Mouse (Mus musculus) CH12.LX (cell line): ENCODE results near the gene E130114P18Rik. TPM values are rescaled to one million over a fixed set of nuclear protein-coding genes. Genes with fewer than 3 reads are reported as not detected.

ENCODE experiments used
- DNase-seq: peaks from one replicate; pipeline ENCODE4 v3.0.0-alpha.2; 2013; ENCODE audit errors: extremely low read depth
- H3K27ac ChIP-seq: 2 replicates; pipeline ENCODE4 v1.5.1; 2012; ENCODE audit warnings: low read depth, mild to moderate bottlenecking, control low read depth, moderate library complexity; ENCODE audit not compliant: insufficient read depth
- H3K27me3 ChIP-seq: replicated peaks from 2 replicates; pipeline ENCODE3; 2012; ENCODE audit warnings: inconsistent platforms
- H3K36me3 ChIP-seq, 2 experiments: replicated peaks in 1 of 2; 2 replicates each; pipeline versions ENCODE3 to v1.6.1; 2012; ENCODE audit warnings: inconsistent platforms in 1 of 2, low read length in 1 of 2, mild to moderate bottlenecking in 1 of 2, mixed read lengths in 1 of 2, moderate library complexity in 1 of 2; ENCODE audit not compliant: control insufficient read depth in 1 of 2, insufficient read depth in 1 of 2
- H3K4me1 ChIP-seq, 2 experiments: 2 replicates each; pipeline ENCODE4 v1.6.1; 2012; ENCODE audit warnings: inconsistent platforms in 1 of 2, moderate library complexity in 1 of 2; ENCODE audit not compliant: insufficient read depth in 2 of 2, control insufficient read depth in 1 of 2
- H3K4me2 ChIP-seq: 2 replicates; pipeline ENCODE4 v1.6.1; 2012; ENCODE audit warnings: low read depth, mild to moderate bottlenecking, control low read depth; ENCODE audit not compliant: poor library complexity, insufficient read depth, severe bottlenecking
- H3K4me3 ChIP-seq, 3 experiments: fragments of 150-350 bp in 1 of 3; sonication (generic) in 1 of 3; replicated peaks in 1 of 3; 2 replicates each; pipeline versions ENCODE3 to v1.5.1; 2011 to 2012; ENCODE audit warnings: low read depth in 2 of 3, low read length in 2 of 3, mild to moderate bottlenecking in 2 of 3, moderate library complexity in 2 of 3, control low read depth in 1 of 3, improper control_type of control experiment in 1 of 3, inconsistent platforms in 1 of 3, mixed read lengths in 1 of 3; ENCODE audit not compliant: poor library complexity in 1 of 3
- H3K79me2 ChIP-seq: replicated peaks from 2 replicates; pipeline ENCODE4 v1.6.1; 2012; ENCODE audit warnings: mild to moderate bottlenecking, moderate library complexity; ENCODE audit not compliant: control insufficient read depth, poor library complexity, insufficient read depth, severe bottlenecking; ENCODE audit errors: extremely low read depth
- H3K9ac ChIP-seq: 2 replicates; pipeline ENCODE4 v1.6.1; 2012; ENCODE audit warnings: low read depth, mild to moderate bottlenecking, control low read depth, moderate library complexity; ENCODE audit not compliant: insufficient read depth
- H3K9me3 ChIP-seq: replicated peaks from 2 replicates; pipeline ENCODE3; 2012; ENCODE audit warnings: low read length, inconsistent platforms, mixed read lengths
- CHD1 ChIP-seq: IDR thresholded peaks from 2 replicates; pipeline ENCODE4 v1.6.1; 2012; ENCODE audit warnings: low read depth, low read length, improper control_type of control experiment, inconsistent platforms
- CTCF ChIP-seq, 2 experiments: IDR thresholded peaks in 1 of 2; conservative IDR thresholded peaks in 1 of 2; 2 replicates each; pipeline ENCODE4 v1.5.1; 2011 to 2012; ENCODE audit warnings: low read depth in 2 of 2, low read length in 2 of 2, improper control_type of control experiment in 1 of 2, inconsistent platforms in 1 of 2, mild to moderate bottlenecking in 1 of 2, moderate library complexity in 1 of 2
- E2F4 ChIP-seq: IDR thresholded peaks from 2 replicates; pipeline ENCODE4 v1.6.1; 2011; ENCODE audit warnings: low read depth, low read length, improper control_type of control experiment; ENCODE audit not compliant: insufficient replicate concordance
- ELF1 ChIP-seq: IDR thresholded peaks from 2 replicates; pipeline ENCODE4 v1.6.1; 2014; ENCODE audit warnings: low read depth, mild to moderate bottlenecking, inconsistent platforms, low read length, improper control_type of control experiment
- EP300 ChIP-seq: IDR thresholded peaks from 2 replicates; pipeline ENCODE4 v1.6.1; 2011; ENCODE audit warnings: low read length, improper control_type of control experiment
- GABPA ChIP-seq: IDR thresholded peaks from 2 replicates; pipeline ENCODE4 v1.6.1; 2012; ENCODE audit warnings: low read depth, low read length, improper control_type of control experiment, inconsistent platforms; ENCODE audit not compliant: insufficient replicate concordance
- HCFC1 ChIP-seq: IDR thresholded peaks from 2 replicates; pipeline ENCODE4 v1.6.1; 2012; ENCODE audit warnings: low read depth, mild to moderate bottlenecking, inconsistent platforms, low read length, improper control_type of control experiment
- JUN ChIP-seq: IDR thresholded peaks from 2 replicates; pipeline ENCODE4 v1.6.1; 2011; ENCODE audit warnings: low read depth, mild to moderate bottlenecking, low read length, improper control_type of control experiment, moderate library complexity; ENCODE audit not compliant: insufficient read depth
- JUND ChIP-seq: conservative IDR thresholded peaks from 2 replicates; pipeline ENCODE4 v1.6.1; 2011; ENCODE audit warnings: low read depth, low read length, improper control_type of control experiment
- MAFK ChIP-seq: IDR thresholded peaks from 2 replicates; pipeline ENCODE4 v1.6.1; 2011; ENCODE audit warnings: low read length, improper control_type of control experiment; ENCODE audit not compliant: insufficient replicate concordance
- MAX ChIP-seq: IDR thresholded peaks from 2 replicates; pipeline ENCODE4 v1.6.1; 2011; ENCODE audit warnings: low read length, improper control_type of control experiment
- MAZ ChIP-seq: IDR thresholded peaks from 2 replicates; pipeline ENCODE4 v1.6.1; 2012; ENCODE audit warnings: low read depth, mild to moderate bottlenecking, inconsistent platforms, low read length, improper control_type of control experiment, moderate library complexity
- MEF2A ChIP-seq: IDR thresholded peaks from 2 replicates; pipeline ENCODE4 v1.6.1; 2014; ENCODE audit warnings: low read depth, mild to moderate bottlenecking, inconsistent platforms, low read length, improper control_type of control experiment, borderline replicate concordance
- MXI1 ChIP-seq: IDR thresholded peaks from 2 replicates; pipeline ENCODE4 v1.6.1; 2011; ENCODE audit warnings: mild to moderate bottlenecking, low read depth, low read length, improper control_type of control experiment
- MYC ChIP-seq: IDR thresholded peaks from 2 replicates; pipeline ENCODE4 v1.6.1; 2011; ENCODE audit warnings: low read depth, mild to moderate bottlenecking, improper control_type of control experiment, low read length
- NELFE ChIP-seq: IDR thresholded peaks from 2 replicates; pipeline ENCODE4 v1.6.1; 2011; ENCODE audit warnings: low read depth, low read length, improper control_type of control experiment
- PAX5 ChIP-seq: IDR thresholded peaks from 2 replicates; pipeline ENCODE4 v1.6.1; 2012; ENCODE audit warnings: low read length, inconsistent platforms, mixed read lengths
- POLR2A ChIP-seq: IDR thresholded peaks from 2 replicates; pipeline ENCODE4 v1.6.1; 2011; ENCODE audit warnings: low read depth, mild to moderate bottlenecking, improper control_type of control experiment, low read length
- POLR2AphosphoS2 ChIP-seq: IDR thresholded peaks from 2 replicates; pipeline ENCODE4 v1.6.1; 2011; ENCODE audit warnings: low read depth, low read length, improper control_type of control experiment
- RAD21 ChIP-seq: IDR thresholded peaks from 2 replicates; pipeline ENCODE4 v1.6.1; 2011; ENCODE audit warnings: low read depth, mild to moderate bottlenecking, low read length, improper control_type of control experiment, moderate library complexity
- RCOR1 ChIP-seq: conservative IDR thresholded peaks from 2 replicates; pipeline ENCODE4 v1.6.1; 2012; ENCODE audit warnings: low read depth, mild to moderate bottlenecking, inconsistent platforms, low read length, improper control_type of control experiment
- SIN3A ChIP-seq: IDR thresholded peaks from 2 replicates; pipeline ENCODE4 v1.6.1; 2012; ENCODE audit warnings: low read length, improper control_type of control experiment, inconsistent platforms
- SMC3 ChIP-seq: IDR thresholded peaks from 2 replicates; pipeline ENCODE4 v1.6.1; 2011; ENCODE audit warnings: low read depth, low read length, improper control_type of control experiment
- TBP ChIP-seq: conservative IDR thresholded peaks from 2 replicates; pipeline ENCODE4 v1.6.1; 2011; ENCODE audit warnings: low read depth, low read length, improper control_type of control experiment
- TCF12 ChIP-seq: IDR thresholded peaks from 2 replicates; pipeline ENCODE4 v1.6.1; 2014; ENCODE audit warnings: low read depth, mild to moderate bottlenecking, inconsistent platforms, low read length, improper control_type of control experiment
- ZC3H11A ChIP-seq: IDR thresholded peaks from 2 replicates; pipeline ENCODE4 v1.6.1; 2012; ENCODE audit warnings: low read depth, mild to moderate bottlenecking, inconsistent platforms, low read length, improper control_type of control experiment
- ZKSCAN1 ChIP-seq: IDR thresholded peaks from 2 replicates; pipeline ENCODE4 v1.6.1; 2012; ENCODE audit warnings: low read depth, inconsistent platforms, low read length, improper control_type of control experiment, borderline replicate concordance
- ZMIZ1 ChIP-seq: IDR thresholded peaks from 2 replicates; pipeline ENCODE4 v1.6.1; 2012; ENCODE audit warnings: low read depth, mild to moderate bottlenecking, inconsistent platforms, low read length, improper control_type of control experiment
- ZNF384 ChIP-seq: IDR thresholded peaks from 2 replicates; pipeline ENCODE4 v1.6.1; 2012; ENCODE audit warnings: low read depth, low read length, improper control_type of control experiment, inconsistent platforms
- dilution Hi-C: fragments of 300-500 bp; cut with MboI; formaldehyde crosslinking; loops from 2 replicates; pipeline ENCODE4 v1.14.3; 2020; ENCODE audit warnings: low sequenced_read_pairs; ENCODE audit not compliant: extremely low pct_unique_long_range_greater_than_20kb, extremely low pct_ligation_motif_present
- in situ Hi-C: fragments of 300-500 bp; cut with MboI; formaldehyde crosslinking; loops from 3 replicates; pipeline ENCODE4 v1.14.3; 2019; ENCODE audit warnings: low sequenced_read_pairs, low pct_ligation_motif_present, low pct_unique_long_range_greater_than_20kb, mixed read lengths
- polyA plus RNA-seq: library from polyadenylated mRNA; unstranded; fragments of >175 nt; gene quantifications from 2 replicates; pipeline ENCODE4 v1.2.1, GENCODE M21; 2012; ENCODE audit warnings: low read depth; ENCODE audit not compliant: insufficient read length
- total RNA-seq, 2 experiments: library from RNA; depleted of rRNA; stranded (reverse); fragments of 300-350 nt in 1 of 2; fragments of >200 nt in 1 of 2; gene quantifications; 2 replicates each; pipeline ENCODE4 v1.2.3; 2012 to 2014

Gene E130114P18Rik
- total and polyA plus RNA-seq, 3 experiments = not detected

DNA sequence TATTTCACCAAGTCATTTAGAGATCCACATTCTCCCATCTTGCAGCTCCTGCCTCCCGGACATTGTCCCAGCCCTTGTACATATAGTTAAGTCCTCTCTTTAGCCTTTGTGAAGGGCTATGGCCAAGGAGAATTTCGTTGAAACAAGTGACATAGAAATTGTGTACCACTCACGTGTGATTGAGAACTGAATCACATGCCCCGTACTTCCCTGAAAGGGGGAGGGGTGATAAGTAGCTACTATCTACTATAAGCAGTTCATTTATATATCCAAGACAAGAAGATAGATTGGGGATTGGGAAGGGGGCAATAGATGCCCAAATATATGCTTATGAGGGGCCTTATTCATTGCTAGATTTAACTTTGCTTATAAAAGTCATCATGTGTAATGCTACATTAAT lies 10.9 kb downstream of the E130114P18Rik start:
- TF ChIP-seq SMC3 (no peak), NELFE (no peak), JUN (no peak), POLR2AphosphoS2 (no peak), MEF2A (no peak), CHD1 (no peak), EP300 (no peak), SIN3A (no peak), MAZ (no peak), ZNF384 (no peak), JUND (no peak), TCF12 (no peak), ELF1 (no peak), MXI1 (no peak), MYC (no peak), ZC3H11A (no peak), TBP (no peak), GABPA (no peak), POLR2A (no peak), MAFK (no peak)
- TF ChIP-seq, all 38 proteins: peak for 0
- no peaks in the 10 kb centered on the region for H3K79me2 ChIP-seq
- in situ Hi-C loops (no loop called here), dilution Hi-C loops (no loop called here)
- peaks cover 63% of the 10 kb centered on the region for H3K9me3 ChIP-seq
- no peak overlapping the region for H3K4me2 ChIP-seq
- no peak for DNase-seq
- no peak overlapping the region for H3K9ac ChIP-seq
- no peaks in the 10 kb centered on the region for H3K36me3 ChIP-seq
- no peak overlapping the region for H3K27ac ChIP-seq
- H3K4me1 ChIP-seq = no peaks in the 10 kb centered on the region
- no peaks in the 10 kb centered on the region for H3K27me3 ChIP-seq
- H3K4me3 ChIP-seq = no peak overlapping the region

DNA sequence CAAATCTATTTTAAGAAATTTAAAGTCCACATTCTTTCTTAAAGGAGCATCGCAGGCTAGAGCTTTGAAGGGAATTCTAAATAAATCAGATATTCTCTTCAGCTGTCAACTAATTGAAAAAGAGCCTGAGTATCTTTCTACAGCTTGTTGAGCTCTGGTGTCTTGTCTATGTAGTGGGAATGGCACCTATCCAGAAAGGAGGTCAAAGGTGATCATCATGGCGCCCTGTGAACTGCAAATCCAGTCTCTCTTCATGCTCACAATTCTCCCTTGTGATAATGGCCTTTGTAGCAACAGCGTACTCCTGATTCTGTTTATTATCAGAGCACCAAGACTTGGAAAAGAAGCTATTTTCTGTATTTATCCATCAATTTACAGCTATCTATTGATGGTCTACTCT lies 11.8 kb downstream of the E130114P18Rik start:
- dilution Hi-C loops (no loop called here), in situ Hi-C loops (no loop called here)
- Histone ChIP-seq H3K4me1 (no peaks in the 10 kb centered on the region), H3K36me3 (no peaks in the 10 kb centered on the region), H3K4me3 (no peak overlapping the region), H3K79me2 (no peaks in the 10 kb centered on the region), H3K27me3 (no peaks in the 10 kb centered on the region), H3K27ac (no peak overlapping the region), H3K9me3 (peaks cover 61% of the 10 kb centered on the region), H3K9ac (no peak overlapping the region)
- TF ChIP-seq HCFC1 (no peak), PAX5 (no peak), MAZ (no peak), NELFE (no peak), MAX (no peak), TBP (no peak), ZNF384 (no peak), RAD21 (no peak), ZMIZ1 (no peak), SMC3 (no peak), RCOR1 (no peak), MEF2A (no peak), MAFK (no peak), CTCF (conservative IDR thresholded peaks at IDR 0.05 in 1 of 2, IDR thresholded peaks at IDR 0.05 in 1 of 2; ENCODE audit: low read depth in 2 of 2, low read length in 2 of 2) (no peak), JUND (no peak), ZKSCAN1 (no peak), E2F4 (no peak)
- TF ChIP-seq, all 38 proteins: peak for 0
- DNase-seq = no peak
- H3K4me2 ChIP-seq = no peak overlapping the region
